Mouse (Mus musculus): Measurements from ENCODE around the gene Atcay.
A peak's percentile ranks its signal among the peaks of the same experiment; 100 is the strongest.
"Not testable (repeated sequence)": the region's sequence is repeated elsewhere in the genome, so short reads cannot be mapped to it uniquely, and the experiment has no call there.

Gene Atcay

DNA sequence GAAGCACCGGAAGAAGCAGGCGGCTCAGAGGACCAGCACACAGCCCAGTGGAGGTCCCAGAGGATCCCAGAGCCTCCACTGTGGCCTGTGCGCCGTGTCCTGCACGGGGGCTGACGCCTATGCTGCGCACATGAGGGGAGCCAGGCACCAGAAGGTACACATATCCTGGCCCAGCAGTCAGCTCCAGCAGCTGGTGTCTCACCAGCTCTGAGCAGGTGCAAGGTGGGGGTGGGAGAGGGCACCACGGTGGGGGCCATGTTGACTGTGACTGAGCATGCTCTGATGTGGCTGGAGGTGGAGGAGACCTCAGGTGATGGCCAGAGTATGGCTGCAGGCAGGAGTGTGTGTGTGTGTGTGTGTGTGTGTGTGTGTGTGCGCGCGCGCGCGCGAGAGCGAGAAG lies 11.4 kb upstream of the Atcay start:
- DNase-seq (ENCODE audit: low read depth, low spot score): no peak

- peak; percentile 82 for DNase-seq (ENCODE audit: low read depth, low spot score)
Measured at GRCm38 (mm10) chr10:81240876-81241275, 10.2 kb upstream of the Atcay start.

DNA sequence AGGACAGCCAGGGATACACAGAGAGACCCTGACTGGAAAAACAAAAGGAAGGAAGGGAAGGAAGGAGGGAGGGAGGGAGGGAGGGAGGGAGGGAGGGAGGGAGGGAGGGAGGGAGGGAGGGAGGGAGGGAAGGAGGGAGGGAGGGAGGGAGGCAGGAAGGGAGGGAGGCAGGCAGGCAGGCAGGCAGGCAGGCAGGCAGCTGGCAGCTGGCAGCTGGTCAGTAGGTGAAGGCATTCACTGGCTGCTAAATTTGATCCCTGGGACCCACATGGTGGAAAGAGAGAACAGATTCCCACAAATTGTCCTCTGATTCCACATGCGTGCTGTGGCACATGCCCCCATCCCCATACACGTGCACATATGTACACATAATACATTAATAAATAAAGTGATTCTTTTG lies 8.0 kb upstream of the Atcay start:
- DNase-seq (ENCODE audit: low read depth, low spot score): no peak

GRCm38 (mm10) chr10:81236471-81237268 lies 6.0 kb upstream of the Atcay start:
- no peak for DNase-seq (ENCODE audit: low read depth, low spot score)

- no peak for DNase-seq (ENCODE audit: low read depth, low spot score)
Measured at GRCm38 (mm10) chr10:81234206-81234605, 3.6 kb upstream of the Atcay start.

DNA sequence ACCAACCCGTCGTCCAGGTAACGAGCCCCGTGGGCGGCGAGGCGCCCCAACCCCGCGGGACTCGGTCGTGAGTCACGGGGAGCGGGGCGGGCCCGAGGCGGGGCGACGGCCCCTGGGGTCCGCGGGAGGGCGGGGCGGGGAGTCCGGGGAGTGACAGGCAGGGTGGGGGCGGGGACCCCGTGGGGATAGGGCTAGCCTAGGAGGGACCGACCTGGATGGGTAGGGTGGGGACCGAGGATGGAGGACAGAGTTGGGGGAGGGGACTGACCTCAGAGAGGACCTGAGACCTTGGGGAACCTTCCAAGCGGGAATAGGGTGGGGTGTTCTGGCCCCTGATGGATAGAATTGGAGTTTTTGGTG lies 2.6 kb upstream of the Atcay start:
- DNase-seq (ENCODE audit: low read depth, low spot score): peak; percentile 51

GRCm38 (mm10) chr10:81232580-81233225 lies 2.1 kb upstream of the Atcay start, which contains the start of gene Zfr2:
Gene Zfr2, plus strand, starts transcription at chr10:81233155.
- peak; percentile 95 for DNase-seq (ENCODE audit: low read depth, low spot score)

DNA sequence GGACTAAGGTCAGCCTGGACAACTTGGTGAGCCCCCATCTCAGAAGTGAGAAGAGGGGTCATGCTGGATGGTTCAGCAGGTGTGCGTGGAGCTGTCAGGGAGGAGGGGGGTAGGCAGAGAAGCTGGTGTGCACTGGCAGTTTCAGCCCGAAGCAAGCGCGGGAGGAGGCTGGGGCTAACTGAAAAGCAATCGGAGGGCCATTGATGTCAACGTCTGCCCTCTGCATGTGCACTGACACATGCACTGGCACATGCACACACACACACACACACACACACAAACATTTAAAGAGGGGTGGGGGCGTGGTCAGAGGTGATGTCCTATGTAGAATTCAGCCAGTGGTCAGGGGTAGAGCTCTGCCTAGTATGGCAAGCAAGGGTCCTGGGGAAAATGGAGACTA lies 803 bp upstream of the Atcay start:
- DNase-seq (ENCODE audit: low read depth, low spot score): no peak

DNA sequence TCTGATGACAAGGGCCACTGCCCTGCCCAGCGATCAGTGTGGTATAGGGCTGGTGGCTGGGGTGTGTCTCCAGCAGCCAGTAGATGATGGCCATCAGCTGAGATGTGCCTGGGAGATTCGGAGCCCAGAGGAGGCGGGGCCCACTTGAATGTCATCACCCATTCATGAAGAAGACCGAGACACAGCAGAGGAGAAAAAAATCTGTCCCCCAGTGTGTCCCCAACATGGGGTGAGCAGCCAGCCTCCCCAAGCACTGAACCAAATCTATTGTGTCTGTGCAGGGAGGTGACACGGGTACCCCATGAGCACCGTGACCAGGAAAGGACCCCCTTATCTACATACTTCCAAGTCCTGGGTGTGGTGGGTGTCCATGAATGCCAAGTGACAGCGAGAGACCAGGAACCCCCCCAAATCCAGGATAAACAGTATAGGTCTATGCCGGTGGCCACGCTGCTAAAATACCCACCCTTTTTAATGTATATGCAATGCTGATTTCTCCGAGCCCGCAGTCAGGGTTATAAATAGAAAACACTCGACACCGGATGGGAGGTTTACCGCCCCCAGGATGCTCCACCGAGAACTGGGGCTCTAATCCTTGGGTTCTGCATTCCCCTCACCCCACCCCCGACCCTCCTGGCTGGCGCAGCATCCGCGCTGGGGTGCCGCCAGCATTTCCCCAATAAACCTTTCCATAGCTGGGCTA lies 747 bp downstream of the Atcay start:
- DNase-seq (ENCODE audit: low read depth, low spot score): peak; percentile 63

GRCm38 (mm10) chr10:81223731-81224130 lies 6.9 kb downstream of the Atcay start:
- peak; percentile 50 for DNase-seq (ENCODE audit: low read depth, low spot score)

DNA sequence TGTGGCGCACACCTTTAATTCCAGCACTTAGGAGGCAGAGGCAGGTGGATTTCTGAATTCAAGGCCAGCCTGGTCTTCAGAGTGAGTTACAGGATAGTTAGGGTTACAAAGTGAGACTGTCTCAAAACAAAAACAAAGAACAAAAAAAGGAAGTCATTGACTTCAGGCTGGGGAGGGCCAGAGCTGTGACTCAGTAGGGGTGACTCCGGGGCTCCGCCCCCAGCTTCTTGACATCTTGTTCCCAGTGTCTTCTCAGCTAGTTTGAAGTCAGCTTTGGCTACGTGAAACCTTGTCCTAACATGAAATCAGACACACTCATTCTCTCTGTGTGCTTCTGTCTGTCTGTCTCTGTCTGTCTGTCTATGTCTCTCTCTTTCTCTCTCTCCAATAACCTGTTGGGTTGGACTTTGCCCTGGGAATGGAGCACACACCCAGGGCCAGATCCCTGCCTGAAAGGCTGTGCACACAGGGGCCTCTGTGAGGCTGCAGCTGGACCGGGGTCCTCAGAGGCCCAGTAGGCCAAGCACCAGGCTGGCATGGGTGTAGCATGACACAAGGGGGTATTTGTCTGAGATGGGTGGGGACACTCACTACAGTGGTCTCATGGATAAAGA lies 9.1 kb downstream of the Atcay start:
- DNase-seq (ENCODE audit: low read depth, low spot score): no peak

GRCm38 (mm10) chr10:81217964-81218363 lies 12.7 kb downstream of the Atcay start:
- peak; percentile 62 for DNase-seq (ENCODE audit: low read depth, low spot score)

DNA sequence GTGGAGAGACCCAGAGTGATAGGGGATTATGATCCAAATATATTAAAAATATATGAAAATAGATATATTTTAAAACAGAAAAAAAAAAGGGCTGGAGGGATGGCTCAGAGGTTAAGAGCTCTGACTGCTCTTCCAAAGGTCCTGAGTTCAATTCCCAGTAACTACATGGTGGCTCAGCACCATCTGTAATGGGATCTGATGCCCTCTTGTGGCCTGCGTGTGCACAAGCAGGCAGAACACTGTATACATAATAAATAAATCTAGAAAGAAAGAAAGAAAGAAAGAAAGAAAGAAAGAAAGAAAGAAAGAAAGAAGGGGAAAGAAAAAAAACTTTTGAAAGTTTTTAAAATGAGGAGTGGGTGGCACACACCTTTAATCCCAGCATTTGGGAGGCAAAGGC lies 13.4 kb downstream of the Atcay start:
- not testable (repeated sequence) for DNase-seq (ENCODE audit: low read depth, low spot score)

- DNase-seq (ENCODE audit: low read depth, low spot score): no peak
Measured at GRCm38 (mm10) chr10:81216810-81217209, 13.8 kb downstream of the Atcay start.

DNA sequence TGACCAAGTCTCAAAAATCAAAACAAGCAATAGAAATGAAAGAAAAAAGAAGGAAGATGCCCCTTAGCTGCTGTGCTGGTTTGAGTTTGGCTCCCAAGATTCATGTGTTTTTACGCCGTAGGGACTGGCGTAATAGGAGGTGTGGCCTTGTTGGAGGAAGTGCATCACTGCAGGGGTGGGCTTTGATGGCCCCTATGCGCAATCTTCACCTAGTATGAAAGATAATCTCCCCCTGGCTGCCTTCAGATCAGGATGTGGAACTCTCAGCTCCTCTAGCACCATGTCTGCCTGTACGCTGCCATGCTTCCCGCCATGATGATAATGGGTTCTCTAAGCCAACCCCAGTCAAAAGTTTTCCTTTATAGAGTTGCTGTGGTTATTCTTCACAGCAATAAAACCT lies 14.4 kb downstream of the Atcay start:
- DNase-seq (ENCODE audit: low read depth, low spot score): no peak

DNA sequence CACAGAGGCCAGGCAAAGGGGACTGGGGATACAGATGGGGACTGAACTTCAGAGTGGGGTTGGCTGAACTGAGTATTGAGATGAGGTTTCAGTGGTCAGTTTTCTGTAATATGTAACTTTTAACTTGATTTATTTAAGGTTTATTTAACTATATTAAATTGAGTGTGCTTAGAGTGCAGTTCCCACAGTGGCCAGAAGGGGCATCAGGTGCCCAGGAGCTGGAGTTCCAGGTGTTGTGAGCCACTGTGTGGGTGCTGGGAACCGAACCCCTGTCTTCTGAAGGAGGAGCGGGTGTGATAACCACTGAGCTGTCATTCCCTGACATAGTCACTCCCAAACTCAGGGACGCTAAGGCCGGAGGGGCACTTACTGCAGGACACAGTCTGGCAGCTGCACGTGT lies 20.5 kb downstream of the Atcay start:
- DNase-seq (ENCODE audit: low read depth, low spot score): no peak

DNA sequence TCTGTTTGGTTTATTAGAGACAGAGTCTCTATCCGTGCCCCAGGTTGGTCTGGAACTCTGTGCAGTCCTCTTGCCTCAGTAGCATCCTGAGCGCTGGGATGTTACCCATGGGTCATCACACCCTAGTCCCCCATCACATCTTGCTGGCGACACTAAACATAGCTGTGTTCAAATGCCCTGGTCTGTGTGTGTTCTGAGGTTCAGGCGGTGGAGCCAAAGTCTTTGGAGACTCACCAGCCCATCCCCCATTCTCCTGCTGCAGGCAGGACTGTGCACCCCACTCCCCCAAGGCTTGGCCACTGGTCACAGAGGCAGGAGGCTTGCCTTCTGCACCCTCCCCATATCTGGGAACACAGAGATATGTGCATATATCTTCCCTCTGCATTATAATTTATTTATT lies 26.5 kb downstream of the Atcay start:
- DNase-seq (ENCODE audit: low read depth, low spot score): no peak

DNA sequence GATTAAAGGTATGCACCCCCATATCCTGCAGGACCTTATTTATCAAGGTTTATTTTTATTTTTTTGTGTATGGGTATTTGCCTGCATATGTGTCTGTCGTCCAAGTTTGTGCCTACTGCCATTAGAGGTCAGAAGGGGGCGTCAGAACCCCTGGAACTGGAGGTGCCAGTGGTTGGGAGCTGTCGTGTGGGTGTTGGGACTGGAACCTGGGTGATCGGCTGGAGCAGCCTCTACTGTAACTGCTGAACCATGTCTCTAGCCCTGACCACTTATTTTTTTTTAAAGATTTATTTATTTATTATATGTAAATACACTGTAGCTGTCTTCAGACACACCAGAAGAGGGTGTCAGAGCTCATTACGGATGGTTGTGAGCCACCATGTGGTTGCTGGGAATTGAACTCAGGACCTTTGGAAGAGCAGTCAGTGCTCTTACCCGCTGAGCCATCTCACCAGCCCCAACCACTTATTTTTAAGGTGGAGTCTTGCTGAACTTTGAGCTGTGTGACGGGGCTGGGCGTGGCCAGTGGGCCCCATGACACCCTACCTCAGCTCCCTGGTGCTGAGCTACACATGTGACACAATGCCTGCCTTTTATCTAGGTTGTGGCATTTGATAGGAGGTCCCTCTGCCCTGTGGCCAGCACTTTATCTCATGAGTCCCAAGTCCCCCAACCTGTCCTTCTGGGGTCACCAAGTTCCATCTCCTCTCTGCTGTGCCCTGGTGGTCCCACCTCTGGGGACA lies 27.5 kb downstream of the Atcay start:
- DNase-seq (ENCODE audit: low read depth, low spot score): no peak

GRCm38 (mm10) chr10:81201807-81202758 lies 28.6 kb downstream of the Atcay start, which contains the start of gene Nmrk2:
Gene Nmrk2, minus strand, starts transcription at chr10:81202051.
- DNase-seq (ENCODE audit: low read depth, low spot score): no peak

DNA sequence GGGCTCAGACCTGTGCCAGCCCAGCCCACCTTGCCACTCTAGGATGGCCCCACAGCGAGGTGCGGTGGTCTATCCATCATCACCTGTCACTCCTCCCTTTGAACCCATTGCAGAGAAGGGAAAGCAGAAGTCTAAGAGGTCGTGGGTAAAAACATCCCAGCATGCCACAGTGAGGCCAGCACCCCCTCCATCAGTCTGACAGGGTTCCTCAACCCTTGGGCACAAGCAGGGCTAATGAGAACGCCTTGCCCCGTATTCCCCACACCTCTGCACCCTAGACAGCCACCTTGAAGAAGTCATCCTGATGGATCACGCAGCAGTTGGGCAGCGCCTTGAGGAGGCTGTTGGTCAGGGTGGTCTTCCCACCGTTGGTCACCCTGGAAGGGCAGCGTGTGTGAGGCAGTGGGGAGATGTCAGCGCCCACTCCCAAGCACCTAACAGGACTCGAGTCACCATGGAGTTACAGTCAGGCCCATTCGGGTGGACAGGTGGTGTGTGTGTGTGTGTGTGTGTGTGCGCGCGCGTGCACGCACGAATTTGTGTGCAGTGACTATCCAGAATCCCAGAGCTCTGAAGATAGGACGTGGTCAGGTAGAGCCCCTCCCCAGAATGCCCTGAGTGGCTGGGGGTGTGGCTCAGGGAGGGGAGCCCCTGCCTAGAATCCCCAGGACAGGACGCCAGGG lies 29.9 kb downstream of the Atcay start:
- no peak for DNase-seq (ENCODE audit: low read depth, low spot score)
